Mouse (Mus musculus) left cerebral cortex, adult 8-10 months (tissue): ENCODE measurements around the gene Duoxa2. TPM values are rescaled to one million over a fixed set of nuclear protein-coding genes. Genes with fewer than 3 reads are reported as not detected.
A peak's percentile ranks its signal among the peaks of the same experiment; 100 is the strongest.

Experiments used
- DNase-seq, 2 experiments: peaks; one replicate each; pipeline ENCODE4 v3.0.0; 2022; ENCODE audit warnings: low spot score in 2 of 2
- total RNA-seq, 4 experiments: library from RNA; stranded (reverse); gene quantifications; 2 replicates each; pipeline ENCODE4 v1.2.4; 2022

Gene Duoxa2
- total RNA-seq, 4 experiments from 2014 or later, result not detected

- DNase-seq, result peak in 1 of 2 experiments; percentile 62
Measured at GRCm38 (mm10) chr2:122351931-122352329, 53.2 kb downstream of the Duoxa2 start.

Other genes with a start within 250 kb of the Duoxa2 start
- gene Spg11, start 180.5 kb upstream of the Duoxa2 start, total RNA-seq, result 10 to 100 TPM; 16.3 to 16.7 (median 16.5) TPM
- gene B2m, start 151.2 kb upstream of the Duoxa2 start, total RNA-seq, result 100 to 1,000 TPM; 110 to 317 (median 183) TPM
- not detected for gene Trim69, start 138.2 kb upstream of the Duoxa2 start, total RNA-seq
- under 1 TPM in 1 of 4 experiments, not detected in 3; 0.16 TPM for gene Patl2, start 112.7 kb upstream of the Duoxa2 start, total RNA-seq
- gene Terb2, start 112.6 kb upstream of the Duoxa2 start, total RNA-seq, result not detected
- 10 to 100 TPM; 23.7 to 26.5 (median 24.5) TPM for gene Sord, start 64.2 kb upstream of the Duoxa2 start, total RNA-seq
- gene Duox2, start 451 bp upstream of the Duoxa2 start, total RNA-seq, result under 1 TPM in 1 of 4 experiments, not detected in 3; 0.09 TPM
- under 1 TPM in 1 of 4 experiments, not detected in 3; 0.55 TPM for gene Duoxa1, start 14.8 kb downstream of the Duoxa2 start, total RNA-seq
- under 1 TPM in 1 of 4 experiments, not detected in 3; 0.07 TPM for gene Duox1, start 16.8 kb downstream of the Duoxa2 start, total RNA-seq
- gene Shf, start 70.3 kb downstream of the Duoxa2 start, total RNA-seq, result 10 to 100 TPM; 60.1 to 71.6 (median 71.0) TPM
- under 1 TPM in 3 of 4 experiments, not detected in 1; 0.25 to 0.54 (median 0.30) TPM for gene Slc28a2, start 127.6 kb downstream of the Duoxa2 start, total RNA-seq
- gene Gm14085, start 186.0 kb downstream of the Duoxa2 start, total RNA-seq, result not detected